Mouse (Mus musculus) CD4-positive helper T cell, adult 2 months (primary cell): ENCODE measurements around the gene Btbd35f6.
"Not testable (repeated sequence)": the region's sequence is repeated elsewhere in the genome, so short reads cannot be mapped to it uniquely, and the experiment has no call there.

Source experiments
- DNase-seq: peaks from one replicate; pipeline ENCODE4 v3.0.0-alpha.2; 2012; ENCODE audit warnings: low read depth, missing footprints, low spot score

Gene Btbd35f6

DNA sequence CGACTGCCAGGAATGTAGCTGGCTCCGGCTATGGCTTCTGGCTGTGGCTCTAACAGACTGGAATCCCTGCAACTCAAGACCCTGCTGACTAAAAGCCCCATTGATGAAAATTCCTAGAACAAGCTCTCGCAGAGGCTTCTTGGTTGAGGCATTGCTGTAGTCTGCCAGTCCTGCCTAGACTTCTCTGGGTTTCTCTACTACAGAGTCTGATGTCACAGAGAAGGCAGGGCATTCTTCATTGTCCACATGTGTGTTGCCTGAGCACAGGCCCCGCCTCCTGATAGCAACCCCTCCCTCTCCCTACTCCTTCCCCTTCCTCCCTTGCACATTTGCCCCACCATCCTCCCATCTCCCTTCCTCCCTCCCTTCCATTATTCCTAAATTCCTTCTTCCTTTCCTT lies at the start of gene Btbd35f6:
TSS of gene Btbd35f6 (minus strand) at position 101 of the 400 bp plus-strand sequence.
- DNase-seq = not testable (repeated sequence)

- not testable (repeated sequence) for DNase-seq
Measured at GRCm38 (mm10) chrX:33986716-33987115, 30.4 kb upstream of the Btbd35f6 start, which contains the start of gene Gm21870. Gm21870 (minus strand) TSS chrX:33986816.

GRCm38 (mm10) chrX:33930216-33930615 lies 26.1 kb downstream of the Btbd35f6 start:
- not testable (repeated sequence) for DNase-seq

DNA sequence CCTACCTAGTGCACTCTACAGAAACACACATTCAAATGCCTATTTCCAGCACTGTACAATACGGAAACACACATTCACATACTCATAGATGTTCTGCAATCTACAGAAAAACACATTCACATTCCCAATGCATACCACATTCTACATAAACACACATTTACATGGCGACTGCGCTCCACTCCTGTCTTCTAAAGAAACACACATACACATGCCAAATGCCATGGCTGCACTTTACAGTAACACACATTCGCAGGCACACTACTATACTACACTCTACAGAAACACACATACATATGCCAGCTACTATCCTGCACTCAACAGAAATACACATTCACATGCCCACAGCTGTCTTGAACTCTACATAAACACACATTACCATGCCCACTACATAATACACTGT lies 28.1 kb downstream of the Btbd35f6 start:
- not testable (repeated sequence) for DNase-seq

- DNase-seq = not testable (repeated sequence)
Measured at GRCm38 (mm10) chrX:33926344-33926743, 30.0 kb downstream of the Btbd35f6 start.

- not testable (repeated sequence) for DNase-seq
Measured at GRCm38 (mm10) chrX:33925420-33925819, 30.9 kb downstream of the Btbd35f6 start.
